Mouse (Mus musculus): ENCODE measurements around the gene Gm10778. TPM values are rescaled to one million over a fixed set of nuclear protein-coding genes. Genes with fewer than 3 reads are reported as not detected.

Gm10778 gene
- 1 to 10 TPM; 2.7 to 3.5 TPM for total RNA-seq (2021)
- long read RNA-seq, experiment 1, full-length matches to known transcripts, result 1 of 3 reads
- long read RNA-seq, experiment 1, partial matches to known transcripts, result 0 of 3 reads
- long read RNA-seq, experiment 1, other reads (novel, unspliced or antisense), result 2 of 3 reads
- long read RNA-seq, experiment 2, result 0 reads

DNA sequence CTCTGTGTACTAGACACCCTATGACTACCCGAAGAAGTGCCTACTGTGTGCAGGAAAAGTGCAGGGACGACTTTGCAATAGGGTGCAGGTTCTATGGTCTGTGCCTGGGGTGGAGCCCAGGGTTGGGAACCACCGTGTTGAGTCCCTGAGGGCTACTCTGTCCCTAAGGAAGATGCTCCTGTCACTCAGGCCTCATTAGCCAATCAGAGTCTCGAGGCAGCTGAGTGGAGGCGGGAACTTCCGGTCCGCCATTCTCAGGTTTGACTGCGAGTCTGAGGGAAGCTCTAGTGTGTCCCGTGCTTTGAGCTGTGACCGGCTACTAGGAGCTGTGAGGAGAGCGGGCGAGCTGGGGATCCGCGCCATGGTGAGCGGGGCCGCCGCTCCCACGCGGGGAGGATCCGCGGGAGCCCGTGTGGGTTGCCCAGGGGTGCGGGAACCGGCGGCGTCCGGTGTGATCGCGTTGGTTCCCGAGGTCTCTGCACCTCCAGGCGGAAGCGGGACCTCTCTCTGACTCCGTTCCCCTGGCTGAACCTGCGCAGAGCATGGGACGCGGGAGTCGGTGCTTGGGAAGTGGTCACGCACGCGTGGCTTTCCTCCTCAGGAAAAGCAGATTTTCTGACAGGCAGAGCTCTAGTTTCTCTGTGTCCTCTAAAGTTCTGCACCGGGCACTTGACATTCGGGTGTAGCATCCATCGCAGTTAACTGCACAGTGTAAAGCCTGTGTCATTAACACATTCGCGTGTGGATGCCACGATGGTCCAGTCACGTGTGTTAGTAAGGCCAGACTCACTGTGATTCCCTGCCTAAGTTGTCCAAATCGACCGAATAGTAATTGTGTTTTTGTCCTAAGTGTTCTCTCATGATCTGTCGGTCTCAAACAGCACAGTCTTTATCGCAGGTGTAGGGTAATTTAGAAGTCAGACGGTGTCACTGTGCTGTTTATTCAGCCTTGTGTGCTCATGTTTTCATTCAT, at the start of gene Gm10778:
TSS of gene Gm10778 (plus strand) at position 257 of the 973 bp plus-strand sequence.
- DNase-seq, result peak; percentile 86 to 89

GRCm38 (mm10) chr10:81599630-81600029, 49.2 kb upstream of the Gm10778 start:
- DNase-seq, result no peak

- DNase-seq, result no peak
Observed at GRCm38 (mm10) chr10:81600096-81600495, 48.8 kb upstream of the Gm10778 start.

- DNase-seq, result peak; percentile 96 to 97
Observed at GRCm38 (mm10) chr10:81600738-81601203, 48.1 kb upstream of the Gm10778 start, which contains the start of gene Tle6. Tle6 (minus strand) TSS chr10:81601073.

DNA sequence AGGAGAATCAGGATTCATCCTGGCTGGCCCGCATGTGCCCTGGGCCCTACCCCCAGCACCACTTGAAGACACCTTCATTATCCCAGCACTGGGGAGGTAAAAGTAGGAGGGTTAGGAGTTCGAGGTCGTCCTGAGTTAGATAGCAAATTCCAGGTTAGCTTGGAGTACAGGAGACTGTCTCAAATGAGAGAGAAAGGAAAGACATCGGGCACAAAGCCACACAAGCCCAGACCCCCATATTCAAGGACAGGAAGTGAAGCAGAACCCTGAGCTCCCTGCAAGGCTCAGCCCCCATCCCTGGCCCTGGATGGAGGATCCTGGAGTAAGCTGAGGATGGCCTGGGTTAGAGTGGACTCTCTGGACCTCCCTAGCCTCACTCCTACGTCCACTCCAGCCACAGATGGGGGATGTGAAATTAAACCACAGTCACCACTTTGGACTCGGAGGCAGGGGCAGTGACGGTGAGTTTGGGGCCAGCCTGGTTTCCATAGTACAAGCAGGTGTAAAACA, 47.4 kb upstream of the Gm10778 start:
- no peak for DNase-seq

DNA sequence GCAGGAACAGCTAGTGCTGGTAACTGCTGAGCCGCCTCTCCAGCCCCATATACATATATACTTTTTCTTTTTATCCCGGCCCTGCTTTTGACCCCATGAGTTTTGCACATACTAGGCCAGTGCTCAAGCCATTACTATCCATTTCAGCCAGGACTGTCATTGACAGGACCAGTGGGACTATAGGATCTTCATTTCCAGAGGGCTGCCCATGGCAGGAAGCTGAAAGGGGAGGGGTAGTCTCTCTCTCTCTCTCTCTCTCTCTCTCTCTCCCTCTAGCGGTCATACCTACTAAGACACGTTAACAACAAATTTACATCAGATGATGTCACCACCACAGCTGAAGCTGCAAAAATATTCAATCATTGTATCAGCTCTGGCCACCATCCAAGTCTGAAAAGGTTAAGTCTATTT, 46.1 kb upstream of the Gm10778 start:
- DNase-seq, result no peak

- no peak for DNase-seq
Observed at GRCm38 (mm10) chr10:81604019-81604967, 44.6 kb upstream of the Gm10778 start.

DNA sequence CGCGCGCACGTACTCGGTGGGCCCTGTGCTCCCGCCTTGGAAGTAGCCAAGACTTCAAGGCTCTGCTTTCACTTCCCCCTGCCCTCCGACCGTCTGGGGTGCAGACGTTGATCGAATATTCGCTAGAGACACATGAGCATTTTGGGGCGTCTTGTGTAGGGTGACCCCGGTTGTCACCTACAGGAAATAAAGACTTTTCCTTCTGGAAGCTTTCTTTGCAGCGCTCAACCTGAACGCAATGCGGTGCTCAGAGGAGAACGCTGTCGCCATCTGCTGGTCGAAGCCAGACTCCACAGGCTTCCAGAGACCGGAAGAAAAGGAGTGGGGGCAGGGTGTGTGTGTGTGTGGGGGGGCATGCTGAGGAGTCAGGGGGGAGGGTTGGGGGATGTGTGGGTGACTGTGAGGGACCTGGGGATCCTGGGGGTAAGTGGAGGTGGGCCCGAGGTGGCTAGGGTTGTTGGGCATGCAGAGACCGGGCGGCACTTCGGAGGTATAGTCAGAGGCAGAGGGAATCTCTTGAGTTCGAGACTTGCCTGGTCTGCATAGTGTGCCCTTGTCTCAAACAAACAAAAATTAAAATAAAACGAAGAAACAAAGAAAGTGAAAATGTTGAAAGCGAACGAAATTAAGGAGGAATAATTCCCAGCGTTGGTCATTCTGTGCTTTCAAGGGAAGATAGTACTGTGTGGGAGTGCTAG, 43.7 kb upstream of the Gm10778 start:
- peak; percentile 85 to 89 for DNase-seq

GRCm38 (mm10) chr10:81605666-81605973, 43.2 kb upstream of the Gm10778 start:
- peak in 1 of 2 experiments; percentile 41 for DNase-seq

GRCm38 (mm10) chr10:81605974-81606751, 42.7 kb upstream of the Gm10778 start, which contains the start of gene BC025920:
BC025920 (plus strand) TSS chr10:81606270.
- DNase-seq, result peak; percentile 96 to 97

DNA sequence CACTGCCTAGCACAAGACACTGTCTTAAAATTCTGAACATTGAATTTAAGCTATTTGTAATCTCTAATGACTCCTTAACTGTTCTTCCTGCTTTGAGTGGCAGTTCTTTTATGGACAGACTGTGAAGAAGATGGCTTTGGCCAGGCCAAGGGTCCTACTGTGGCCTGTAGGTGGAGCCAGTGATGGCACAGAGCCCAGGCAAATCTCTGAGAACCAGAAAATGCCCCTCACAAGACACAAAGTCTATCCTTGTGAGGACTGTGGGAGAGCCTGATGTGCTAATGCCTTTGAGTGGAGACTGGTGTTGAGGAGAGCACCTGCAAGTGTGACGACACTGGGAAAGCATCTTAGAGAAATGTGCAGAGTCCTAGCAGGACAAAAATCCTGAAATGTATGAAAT, 40.6 kb upstream of the Gm10778 start:
- DNase-seq, result no peak

DNA sequence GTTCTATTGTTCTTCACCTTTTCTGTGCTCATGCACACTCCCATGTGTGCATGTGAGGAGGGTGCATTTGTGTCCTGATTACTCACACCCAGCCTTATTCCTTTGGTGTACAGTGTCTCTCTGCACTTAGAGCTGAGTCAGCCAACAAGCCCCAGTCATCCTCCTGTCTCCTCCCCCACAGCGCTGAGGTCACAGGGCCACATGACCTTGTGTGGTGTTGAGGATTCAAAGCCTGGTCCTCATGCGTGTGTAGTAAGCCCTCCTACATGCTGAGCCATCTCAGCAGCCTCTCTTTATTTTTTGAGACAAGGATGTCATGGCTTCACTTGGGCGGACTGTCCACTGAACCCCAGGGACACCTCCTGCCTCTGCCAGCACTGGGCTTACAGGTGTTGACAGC, 36.1 kb upstream of the Gm10778 start:
- DNase-seq, result peak; percentile 66 to 77

- DNase-seq, result no peak
Observed at GRCm38 (mm10) chr10:81615486-81615885, 33.4 kb upstream of the Gm10778 start.

DNA sequence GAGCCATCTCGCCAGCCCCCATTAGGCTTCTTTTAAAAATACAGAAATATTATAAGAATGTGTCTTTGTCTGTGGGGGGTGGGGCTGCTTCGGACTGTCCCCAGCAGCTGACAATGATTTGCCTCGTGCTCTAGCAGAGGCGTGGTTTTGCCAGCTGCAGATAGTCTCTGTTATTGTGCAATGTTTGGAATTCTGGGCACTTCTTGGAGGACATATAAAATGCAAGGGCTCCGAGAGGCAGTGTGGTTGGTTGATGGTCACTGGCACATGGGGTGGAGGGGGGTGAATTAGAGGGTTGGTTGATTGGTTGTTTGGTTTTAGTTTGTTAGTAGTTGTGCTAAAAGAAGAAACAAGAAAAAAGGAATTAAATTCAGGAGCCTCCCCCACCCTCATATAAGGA, 28.9 kb upstream of the Gm10778 start:
- no peak for DNase-seq

DNA sequence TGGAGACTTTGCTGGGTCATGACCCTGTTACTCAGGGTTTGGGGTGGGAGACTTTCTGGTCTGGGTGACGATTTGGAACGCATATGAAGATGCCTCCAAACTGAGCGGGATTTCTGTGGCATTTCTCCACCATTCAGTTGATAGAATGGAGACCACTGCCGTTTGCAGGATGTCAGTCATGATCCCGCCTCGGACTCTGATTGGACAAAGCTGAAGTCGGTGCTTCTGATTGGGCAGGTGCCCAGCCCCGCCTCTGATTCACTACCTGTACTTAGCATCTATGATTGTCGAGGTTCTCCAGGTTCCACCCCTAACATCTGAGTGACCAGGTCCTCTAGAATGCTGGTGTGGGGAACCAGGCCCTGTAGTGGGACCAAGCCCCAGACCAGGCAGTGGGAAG, 28.1 kb upstream of the Gm10778 start:
- DNase-seq, result no peak

- no peak for DNase-seq
Observed at GRCm38 (mm10) chr10:81623441-81623840, 25.4 kb upstream of the Gm10778 start.

DNA sequence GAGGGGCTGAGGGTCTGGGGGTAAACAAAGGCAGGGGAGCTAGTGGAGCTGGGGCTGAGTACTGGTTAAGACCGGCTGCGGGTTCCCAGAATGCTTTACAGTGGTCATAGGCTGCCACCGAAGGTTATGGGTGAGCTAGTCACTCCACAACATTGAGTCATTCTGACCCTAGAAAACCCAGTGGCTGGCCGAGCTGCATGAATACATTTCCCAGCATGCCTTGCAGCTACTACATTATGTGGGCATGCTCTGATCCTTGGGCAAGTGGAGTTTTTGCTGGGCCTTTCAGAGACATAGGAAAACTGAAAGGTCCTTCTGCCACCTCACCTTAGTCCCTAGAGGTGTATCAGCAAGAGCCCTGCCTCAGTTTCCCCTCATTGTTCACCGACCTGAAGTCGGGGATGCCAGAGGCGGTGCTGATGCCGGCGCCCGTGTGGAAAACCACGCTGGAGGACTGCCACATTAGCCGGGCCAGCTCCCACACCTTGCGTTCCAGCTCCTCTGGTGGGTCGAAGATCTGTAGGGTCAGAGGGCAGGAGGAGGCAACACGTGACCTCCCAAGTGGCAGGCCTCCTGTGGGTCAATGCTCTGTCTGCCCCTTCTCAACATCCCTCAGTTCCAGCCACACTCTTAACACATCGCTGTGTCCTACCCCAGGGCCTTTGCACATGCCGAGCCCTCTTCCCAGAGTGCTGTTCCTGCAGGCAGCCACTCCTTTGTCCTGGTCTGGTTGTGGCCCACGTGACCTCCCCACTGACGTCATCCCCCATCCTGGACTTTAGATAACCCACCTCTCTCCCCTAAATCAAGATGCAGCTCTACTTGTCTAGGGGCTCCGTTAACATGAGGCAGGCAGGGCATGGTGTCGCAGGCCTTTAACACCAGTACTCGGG, 22.5 kb upstream of the Gm10778 start:
- DNase-seq, result peak in 1 of 2 experiments; percentile 61

- peak; percentile 93 to 94 for DNase-seq
Observed at GRCm38 (mm10) chr10:81626994-81627835, 21.6 kb upstream of the Gm10778 start, which contains the start of gene Sirt6. Sirt6 (minus strand) TSS chr10:81627797.
